Mouse (Mus musculus) midbrain, embryonic 16.5 days (tissue): ENCODE measurements around the gene Prm3. TPM values are rescaled to one million over a fixed set of nuclear protein-coding genes. Genes with fewer than 3 reads are reported as not detected.
A peak's percentile ranks its signal among the peaks of the same experiment; 100 is the strongest.

ENCODE experiments used
- ATAC-seq: fragments of 200-750 bp; cut with Nextera tagmentation; 2 replicates; pipeline ENCODE4 v1.8.0; 2017; ENCODE audit warnings: moderate TSS enrichment
- H3K27ac ChIP-seq: fragments of 300-500 bp; sonication (generic); 2 replicates; pipeline ENCODE4 v1.5.1; 2014; ENCODE audit warnings: mild to moderate bottlenecking, low read length, mixed read lengths
- H3K27me3 ChIP-seq: fragments of 300-500 bp; sonication (generic); 2 replicates; pipeline ENCODE4 v1.6.1; 2014; ENCODE audit warnings: low read depth, low read length, mixed read lengths; ENCODE audit not compliant: control insufficient read depth, insufficient read depth
- H3K36me3 ChIP-seq: fragments of 300-500 bp; sonication (generic); 2 replicates; pipeline ENCODE4 v1.6.1; 2014; ENCODE audit warnings: mild to moderate bottlenecking, low read length, moderate library complexity, mixed read lengths; ENCODE audit not compliant: control insufficient read depth, insufficient read depth
- H3K4me1 ChIP-seq: fragments of 300-500 bp; sonication (generic); 2 replicates; pipeline ENCODE4 v1.6.1; 2014; ENCODE audit warnings: mild to moderate bottlenecking, low read length, mixed read lengths; ENCODE audit not compliant: control insufficient read depth, insufficient read depth
- H3K4me2 ChIP-seq: fragments of 300-500 bp; sonication (generic); 2 replicates; pipeline ENCODE4 v1.6.1; 2014; ENCODE audit warnings: mild to moderate bottlenecking, low read length, mixed read lengths
- H3K4me3 ChIP-seq: fragments of 300-500 bp; sonication (generic); 2 replicates; pipeline ENCODE4 v1.5.1; 2014; ENCODE audit warnings: low read depth, mild to moderate bottlenecking, low read length, moderate library complexity, mixed read lengths
- H3K9ac ChIP-seq: fragments of 300-500 bp; sonication (generic); 2 replicates; pipeline ENCODE4 v1.6.1; 2014; ENCODE audit warnings: low read depth, low read length, mixed read lengths
- H3K9me3 ChIP-seq: fragments of 300-500 bp; sonication (generic); replicated peaks from 2 replicates; pipeline ENCODE4 v1.6.1; 2014; ENCODE audit warnings: mild to moderate bottlenecking, low read length, mixed read lengths; ENCODE audit not compliant: control insufficient read depth, poor library complexity, severe bottlenecking
- WGBS: fragments of 180-500 bp; shearing (Covaris S2); extraction: QIAGEN DNeasy Blood & Tissue Kit; methylation state at CpG from one replicate; pipeline ENCODE4 v1.1.7; 2014; 5-methylcytosine and 5-hydroxymethylcytosine counted together
- polyA plus RNA-seq: library from polyadenylated mRNA; unstranded; fragments of >200 nt; fragmentation: Nextera tagmentation; extraction: Ambion mirVana; gene quantifications from 2 replicates; pipeline ENCODE4 v1.2.1, GENCODE M21; 2015

Gene Prm3
- not detected in 2 replicates for polyA plus RNA-seq

- Histone ChIP-seq H3K9ac (no peak within 1 kb of the TSS), H3K9me3 (no peaks in the 10 kb centered on the region), H3K27me3 (no peaks in the 10 kb centered on the region), H3K36me3 (no peaks in the 10 kb centered on the region), H3K4me2 (no peak within 1 kb of the TSS), H3K4me1 (peaks cover 3% of the 10 kb centered on the region; the same call in 1 of the 2 replicates), H3K27ac (no peak within 1 kb of the TSS), H3K4me3 (no peak within 1 kb of the TSS)
- 79% methylated on average over 9 of the region's 9 CpGs for WGBS
- ATAC-seq = no peak
Observed at GRCm38 (mm10) chr16:10790702-10791101, at the start of gene Prm3. TSS of gene Prm3 (minus strand) at chr16:10790914.

GRCm38 (mm10) chr16:10840018-10840417, 49.3 kb upstream of the Prm3 start:
- H3K27me3 ChIP-seq = no peaks in the 10 kb centered on the region
- H3K36me3 ChIP-seq = no peaks in the 10 kb centered on the region
- no peak overlapping the region for H3K4me2 ChIP-seq
- H3K4me3 ChIP-seq = no peak overlapping the region
- 81% methylated on average over 5 of the region's 14 CpGs for WGBS
- H3K27ac ChIP-seq = no peak overlapping the region
- no peaks in the 10 kb centered on the region for H3K9me3 ChIP-seq
- no peak for ATAC-seq
- H3K4me1 ChIP-seq = peaks cover 9% of the 10 kb centered on the region
- H3K9ac ChIP-seq = no peak overlapping the region

GRCm38 (mm10) chr16:10838487-10839245, 48.0 kb upstream of the Prm3 start:
- WGBS = 48% methylated on average over 9 of the region's 10 CpGs
- Histone ChIP-seq H3K4me2 (no peak overlapping the region), H3K9me3 (no peaks in the 10 kb centered on the region), H3K4me1 (peaks cover 10% of the 10 kb centered on the region), H3K27ac (no peak overlapping the region), H3K36me3 (no peaks in the 10 kb centered on the region), H3K4me3 (no peak overlapping the region), H3K27me3 (no peaks in the 10 kb centered on the region), H3K9ac (no peak overlapping the region)
- ATAC-seq = no peak

GRCm38 (mm10) chr16:10837903-10838302, 47.2 kb upstream of the Prm3 start:
- Histone ChIP-seq H3K4me3 (no peak overlapping the region), H3K27ac (no peak overlapping the region), H3K9me3 (no peaks in the 10 kb centered on the region), H3K4me1 (peaks cover 8% of the 10 kb centered on the region), H3K4me2 (no peak overlapping the region), H3K27me3 (no peaks in the 10 kb centered on the region), H3K9ac (no peak overlapping the region), H3K36me3 (no peaks in the 10 kb centered on the region)
- WGBS = 83% methylated on average over 1 of the region's 1 CpGs
- ATAC-seq = no peak

- no peak overlapping the region for H3K27ac ChIP-seq
- no peak overlapping the region for H3K4me2 ChIP-seq
- peaks cover 8% of the 10 kb centered on the region for H3K4me1 ChIP-seq
- H3K4me3 ChIP-seq = no peak overlapping the region
- no peak overlapping the region for H3K9ac ChIP-seq
- no peaks in the 10 kb centered on the region for H3K36me3 ChIP-seq
- no peak for ATAC-seq
- no peaks in the 10 kb centered on the region for H3K9me3 ChIP-seq
- no peaks in the 10 kb centered on the region for H3K27me3 ChIP-seq
- 90% methylated on average over 3 of the region's 3 CpGs for WGBS
Observed at GRCm38 (mm10) chr16:10837250-10837649, 46.5 kb upstream of the Prm3 start.

- H3K4me2 ChIP-seq = no peak overlapping the region
- 94% methylated on average over 3 of the region's 3 CpGs for WGBS
- H3K27ac ChIP-seq = no peak overlapping the region
- H3K9ac ChIP-seq = no peak overlapping the region
- no peaks in the 10 kb centered on the region for H3K27me3 ChIP-seq
- no peaks in the 10 kb centered on the region for H3K36me3 ChIP-seq
- peaks cover 8% of the 10 kb centered on the region for H3K4me1 ChIP-seq
- H3K4me3 ChIP-seq = no peak overlapping the region
- ATAC-seq = no peak
- H3K9me3 ChIP-seq = no peaks in the 10 kb centered on the region
Observed at GRCm38 (mm10) chr16:10836388-10836787, 45.7 kb upstream of the Prm3 start.

- Histone ChIP-seq H3K4me1 (peaks cover 8% of the 10 kb centered on the region), H3K4me2 (peak within 1 kb of the TSS; percentile 90), H3K36me3 (no peaks in the 10 kb centered on the region), H3K9ac (peak within 1 kb of the TSS; percentile 66), H3K27me3 (no peaks in the 10 kb centered on the region), H3K9me3 (no peaks in the 10 kb centered on the region), H3K4me3 (peak within 1 kb of the TSS; percentile 84), H3K27ac (no peak within 1 kb of the TSS)
- peak; percentile 96 for ATAC-seq
- under 1% methylated on average over 63 of the region's 69 CpGs for WGBS
Observed at GRCm38 (mm10) chr16:10834911-10835587, 44.3 kb upstream of the Prm3 start, which contains the start of gene Rmi2. TSS of gene Rmi2 (plus strand) at chr16:10835059.

GRCm38 (mm10) chr16:10834542-10834910, 43.8 kb upstream of the Prm3 start:
- no peaks in the 10 kb centered on the region for H3K36me3 ChIP-seq
- ATAC-seq = no peak
- 6% methylated on average over 12 of the region's 12 CpGs for WGBS
- no peaks in the 10 kb centered on the region for H3K27me3 ChIP-seq
- H3K9me3 ChIP-seq = no peaks in the 10 kb centered on the region
- H3K9ac ChIP-seq = peak overlapping the region; percentile 66; the same call in 1 of the 2 replicates
- H3K4me1 ChIP-seq = peaks cover 8% of the 10 kb centered on the region
- H3K4me3 ChIP-seq = peak overlapping the region; percentile 84
- H3K4me2 ChIP-seq = peak overlapping the region; percentile 90
- no peak overlapping the region for H3K27ac ChIP-seq

- Histone ChIP-seq H3K4me3 (no peak overlapping the region), H3K4me2 (no peak overlapping the region), H3K27me3 (no peaks in the 10 kb centered on the region), H3K9ac (no peak overlapping the region), H3K36me3 (no peaks in the 10 kb centered on the region), H3K9me3 (no peaks in the 10 kb centered on the region), H3K27ac (no peak overlapping the region), H3K4me1 (no peaks in the 10 kb centered on the region)
- WGBS = 86% methylated on average over 4 of the region's 4 CpGs
- no peak for ATAC-seq
Observed at GRCm38 (mm10) chr16:10828461-10828805, 37.7 kb upstream of the Prm3 start.
